Mouse (Mus musculus): Measurements from ENCODE around the gene Slc35f6. TPM values are rescaled to one million over a fixed set of nuclear protein-coding genes. Genes with fewer than 3 reads are reported as not detected.
"Not testable (repeated sequence)": the region's sequence is repeated elsewhere in the genome, so short reads cannot be mapped to it uniquely, and the experiment has no call there.

Gene Slc35f6
- polyA plus RNA-seq, 1 experiment from 2014 or later, result 28.5 TPM

GRCm38 (mm10) chr5:30700361-30701000, 52.7 kb downstream of the Slc35f6 start:
- no peaks in the 10 kb centered on the region for H3K27me3 ChIP-seq (ENCODE audit: control insufficient read depth, insufficient read depth, low read length)
- H3K36me3 ChIP-seq (ENCODE audit: control insufficient read depth, insufficient read depth, low read length), result no peaks in the 10 kb centered on the region
- H3K27ac ChIP-seq (ENCODE audit: low read length), result no peak overlapping the region
- WGBS, result 74% methylated on average over 8 of the region's 8 CpGs
- no peak overlapping the region for H3K4me3 ChIP-seq (ENCODE audit: low read depth, low read length)
- ATAC-seq (ENCODE audit: insufficient number of reproducible peaks, insufficient read depth, low FRiP score, low read depth), result no peak
- H3K9me3 ChIP-seq (ENCODE audit: control insufficient read depth, low read depth, low read length), result no peaks in the 10 kb centered on the region
- no peaks in the 10 kb centered on the region for H3K4me1 ChIP-seq (ENCODE audit: control insufficient read depth, insufficient read depth, low read length)
- H3K4me2 ChIP-seq (replicated peaks; ENCODE audit: low read depth, low read length), result no peak overlapping the region
- no peak overlapping the region for H3K9ac ChIP-seq (replicated peaks; ENCODE audit: low read depth, low read length)

GRCm38 (mm10) chr5:30701373-30701772, 53.6 kb downstream of the Slc35f6 start:
- not testable (repeated sequence) for ATAC-seq (ENCODE audit: insufficient number of reproducible peaks, insufficient read depth, low FRiP score, low read depth); H3K36me3 ChIP-seq (ENCODE audit: control insufficient read depth, insufficient read depth, low read length); H3K9me3 ChIP-seq (ENCODE audit: control insufficient read depth, low read depth, low read length); H3K9ac ChIP-seq (replicated peaks; ENCODE audit: low read depth, low read length); H3K4me2 ChIP-seq (replicated peaks; ENCODE audit: low read depth, low read length); H3K4me3 ChIP-seq (ENCODE audit: low read depth, low read length); H3K27me3 ChIP-seq (ENCODE audit: control insufficient read depth, insufficient read depth, low read length); H3K4me1 ChIP-seq (ENCODE audit: control insufficient read depth, insufficient read depth, low read length); H3K27ac ChIP-seq (ENCODE audit: low read length)
- WGBS, result 30% methylated on average over 4 of the region's 4 CpGs

- H3K27me3 ChIP-seq (ENCODE audit: control insufficient read depth, insufficient read depth, low read length), result no peaks in the 10 kb centered on the region
- H3K9ac ChIP-seq (replicated peaks; ENCODE audit: low read depth, low read length), result no peak overlapping the region
- WGBS, result 74% methylated on average over 3 of the region's 3 CpGs
- no peaks in the 10 kb centered on the region for H3K4me1 ChIP-seq (ENCODE audit: control insufficient read depth, insufficient read depth, low read length)
- no peak overlapping the region for H3K4me3 ChIP-seq (ENCODE audit: low read depth, low read length)
- H3K27ac ChIP-seq (ENCODE audit: low read length), result no peak overlapping the region
- H3K4me2 ChIP-seq (replicated peaks; ENCODE audit: low read depth, low read length), result no peak overlapping the region
- no peaks in the 10 kb centered on the region for H3K9me3 ChIP-seq (ENCODE audit: control insufficient read depth, low read depth, low read length)
- H3K36me3 ChIP-seq (ENCODE audit: control insufficient read depth, insufficient read depth, low read length), result no peaks in the 10 kb centered on the region
- no peak for ATAC-seq (ENCODE audit: insufficient number of reproducible peaks, insufficient read depth, low FRiP score, low read depth)
Measured at GRCm38 (mm10) chr5:30701866-30702265, 54.1 kb downstream of the Slc35f6 start.

Small RNA genes lying within 50 kb of the gene (microRNA-seq; reads per million reads assigned to microRNA genes)
- gene Mir5625, result not detected

Other genes with a start within 250 kb of the Slc35f6 start
- gene Otof, start 186.0 kb upstream of the Slc35f6 start, polyA plus RNA-seq (2014; fragmentation: Nextera tagmentation; extraction: Ambion mirVana), result 0.34 and 0.48 TPM in 2 replicates
- gene 1700001C02Rik, start 181.9 kb upstream of the Slc35f6 start, polyA plus RNA-seq (2014; fragmentation: Nextera tagmentation; extraction: Ambion mirVana), result not detected in 2 replicates
- not detected in 2 replicates for gene Cib4, start 102.1 kb upstream of the Slc35f6 start, polyA plus RNA-seq (2014; fragmentation: Nextera tagmentation; extraction: Ambion mirVana)
- 13.0 and 13.5 TPM in 2 replicates for gene Kcnk3, start 59.8 kb upstream of the Slc35f6 start, polyA plus RNA-seq (2014; fragmentation: Nextera tagmentation; extraction: Ambion mirVana)
- 264 and 303 TPM in 2 replicates for gene Cenpa, start 18.8 kb downstream of the Slc35f6 start, polyA plus RNA-seq (2014; fragmentation: Nextera tagmentation; extraction: Ambion mirVana)
- 10.3 and 11.0 TPM in 2 replicates for gene Dpysl5, start 63.6 kb downstream of the Slc35f6 start, polyA plus RNA-seq (2014; fragmentation: Nextera tagmentation; extraction: Ambion mirVana)
- 19.2 and 22.7 TPM in 2 replicates for gene Mapre3, start 166.7 kb downstream of the Slc35f6 start, polyA plus RNA-seq (2014; fragmentation: Nextera tagmentation; extraction: Ambion mirVana)
- gene Tmem214, start 220.1 kb downstream of the Slc35f6 start, polyA plus RNA-seq (2014; fragmentation: Nextera tagmentation; extraction: Ambion mirVana), result 58.6 and 68.7 TPM in 2 replicates
- 27.5 and 34.0 TPM in 2 replicates for gene Agbl5, start 240.8 kb downstream of the Slc35f6 start, polyA plus RNA-seq (2014; fragmentation: Nextera tagmentation; extraction: Ambion mirVana)